Mouse (Mus musculus) hindbrain, postnatal 0 days (tissue): ENCODE measurements around the gene Tmem184b. TPM values are rescaled to one million over a fixed set of nuclear protein-coding genes. Genes with fewer than 3 reads are reported as not detected.
A peak's percentile ranks its signal among the peaks of the same experiment; 100 is the strongest.

Experiments used
- ATAC-seq: fragments of 200-750 bp; cut with Nextera tagmentation; 2 replicates; pipeline ENCODE4 v1.8.0; 2017; ENCODE audit warnings: mild to moderate bottlenecking, moderate TSS enrichment, moderate library complexity
- DNase-seq: peaks from one replicate; pipeline ENCODE4 v3.0.0-alpha.2; 2015; ENCODE audit warnings: low spot score
- H3K27ac ChIP-seq: fragments of 300-500 bp; sonication (generic); 2 replicates; pipeline ENCODE4 v1.5.1; 2014; ENCODE audit warnings: mild to moderate bottlenecking
- H3K27me3 ChIP-seq: fragments of 300-500 bp; sonication (generic); 2 replicates; pipeline ENCODE4 v1.6.1; 2014; ENCODE audit warnings: low read length, mixed read lengths; ENCODE audit not compliant: insufficient read depth
- H3K36me3 ChIP-seq: fragments of 300-500 bp; sonication (generic); 2 replicates; pipeline ENCODE4 v1.6.1; 2014; ENCODE audit warnings: low read length, mixed read lengths; ENCODE audit not compliant: insufficient read depth
- H3K4me1 ChIP-seq: fragments of 300-500 bp; sonication (generic); 2 replicates; pipeline ENCODE4 v1.6.1; 2014; ENCODE audit warnings: antibody characterized with exemption, low read length, mixed read lengths; ENCODE audit not compliant: insufficient read depth
- H3K4me2 ChIP-seq: fragments of 300-500 bp; sonication (generic); 2 replicates; pipeline ENCODE4 v1.6.1; 2014; ENCODE audit warnings: low read depth, mild to moderate bottlenecking, low read length, moderate library complexity, mixed read lengths
- H3K4me3 ChIP-seq: fragments of 300-500 bp; sonication (generic); 2 replicates; pipeline ENCODE4 v1.5.1; 2014; ENCODE audit warnings: low read length
- H3K9ac ChIP-seq: fragments of 300-500 bp; sonication (generic); replicated peaks from 2 replicates; pipeline ENCODE4 v1.6.1; 2014; ENCODE audit warnings: mild to moderate bottlenecking, low read length, moderate library complexity, mixed read lengths
- H3K9me3 ChIP-seq: fragments of 300-500 bp; sonication (generic); 2 replicates; pipeline ENCODE4 v1.6.1; 2016; ENCODE audit warnings: low read length, mixed read lengths
- CTCF ChIP-seq: IDR thresholded peaks from 2 replicates; pipeline ENCODE4 v1.5.1; 2016; ENCODE audit warnings: antibody characterized with exemption, control low read depth, low read depth
- WGBS: fragments of 180-500 bp; shearing (Covaris S2); extraction: QIAGEN DNeasy Blood & Tissue Kit; methylation state at CpG from one replicate; pipeline ENCODE4 v1.1.7; 2014; 5-methylcytosine and 5-hydroxymethylcytosine counted together
- polyA plus RNA-seq: library from polyadenylated mRNA; unstranded; fragments of >200 nt; fragmentation: Nextera tagmentation; extraction: Ambion mirVana; gene quantifications from 2 replicates; pipeline ENCODE4 v1.2.1, GENCODE M21; 2015
- total RNA-seq: library from RNA; depleted of rRNA; stranded (reverse); fragments of >200 nt; gene quantifications from 2 replicates; pipeline ENCODE4 v1.2.3, GENCODE M21; 2014

Tmem184b gene
- total and polyA plus RNA-seq, 2 experiments from 2014 or later, result 31.6 to 72.4 TPM

- DNase-seq (no peak), ATAC-seq (no peak)
- WGBS, result 83% methylated on average over 4 of the region's 4 CpGs
- Histone ChIP-seq H3K36me3 (no peaks in the 10 kb centered on the region), H3K27me3 (no peaks in the 10 kb centered on the region), H3K4me1 (no peaks in the 10 kb centered on the region), H3K9me3 (no peaks in the 10 kb centered on the region), H3K4me2 (no peak overlapping the region), H3K27ac (no peak overlapping the region), H3K9ac (no peak overlapping the region), H3K4me3 (no peak overlapping the region)
- no peak for TF ChIP-seq CTCF
Observed at GRCm38 (mm10) chr15:79333409-79333808, 70.0 kb downstream of the Tmem184b start.

GRCm38 (mm10) chr15:79330521-79330920 is 72.8 kb downstream of the Tmem184b start:
- H3K4me2 ChIP-seq, result no peak overlapping the region
- H3K4me3 ChIP-seq, result no peak overlapping the region
- no peak overlapping the region for H3K27ac ChIP-seq
- no peak for TF ChIP-seq CTCF
- H3K9ac ChIP-seq, result no peak overlapping the region
- H3K4me1 ChIP-seq, result peaks cover 12% of the 10 kb centered on the region
- H3K27me3 ChIP-seq, result no peaks in the 10 kb centered on the region
- DNase-seq (no peak), ATAC-seq (no peak)
- no peaks in the 10 kb centered on the region for H3K9me3 ChIP-seq
- no peaks in the 10 kb centered on the region for H3K36me3 ChIP-seq
- 79% methylated on average over 4 of the region's 4 CpGs for WGBS

GRCm38 (mm10) chr15:79329979-79330363 is 73.4 kb downstream of the Tmem184b start:
- Histone ChIP-seq H3K27me3 (no peaks in the 10 kb centered on the region), H3K27ac (no peak overlapping the region), H3K4me1 (peaks cover 13% of the 10 kb centered on the region), H3K36me3 (no peaks in the 10 kb centered on the region), H3K9ac (no peak overlapping the region), H3K9me3 (no peaks in the 10 kb centered on the region), H3K4me3 (no peak overlapping the region), H3K4me2 (no peak overlapping the region)
- 86% methylated on average over 6 of the region's 6 CpGs for WGBS
- no peak for DNase-seq
- no peak for ATAC-seq
- TF ChIP-seq CTCF, result no peak

- Histone ChIP-seq H3K4me3 (no peak overlapping the region), H3K27ac (no peak overlapping the region), H3K4me1 (peaks cover 13% of the 10 kb centered on the region), H3K9ac (no peak overlapping the region), H3K9me3 (no peaks in the 10 kb centered on the region), H3K4me2 (no peak overlapping the region), H3K36me3 (no peaks in the 10 kb centered on the region), H3K27me3 (no peaks in the 10 kb centered on the region)
- ATAC-seq, result no peak
- DNase-seq, result no peak
- 94% methylated on average over 6 of the region's 6 CpGs for WGBS
- no peak for TF ChIP-seq CTCF
Observed at GRCm38 (mm10) chr15:79329346-79329978, 73.9 kb downstream of the Tmem184b start.

- H3K9ac ChIP-seq, result no peak overlapping the region
- H3K4me1 ChIP-seq, result peaks cover 13% of the 10 kb centered on the region
- no peak for DNase-seq
- no peak for TF ChIP-seq CTCF
- H3K27me3 ChIP-seq, result no peaks in the 10 kb centered on the region
- 94% methylated on average over 4 of the region's 4 CpGs for WGBS
- H3K9me3 ChIP-seq, result no peaks in the 10 kb centered on the region
- no peak overlapping the region for H3K27ac ChIP-seq
- no peaks in the 10 kb centered on the region for H3K36me3 ChIP-seq
- peak overlapping the region; percentile 96; the same call in 1 of the 2 replicates for H3K4me2 ChIP-seq
- no peak overlapping the region for H3K4me3 ChIP-seq
- ATAC-seq, result no peak
Observed at GRCm38 (mm10) chr15:79328939-79329275, 74.5 kb downstream of the Tmem184b start.

GRCm38 (mm10) chr15:79328058-79328938 is 75.1 kb downstream of the Tmem184b start, which contains the start of gene Pla2g6:
TSS of gene Pla2g6 (minus strand) at chr15:79328390.
- H3K27ac ChIP-seq, result peak within 1 kb of the TSS; percentile 90
- peak within 1 kb of the TSS; percentile 74 for H3K9ac ChIP-seq
- 5% methylated on average over 45 of the region's 46 CpGs for WGBS
- H3K4me1 ChIP-seq, result peaks cover 17% of the 10 kb centered on the region
- peak within 1 kb of the TSS; percentile 96 for H3K4me2 ChIP-seq
- H3K36me3 ChIP-seq, result no peaks in the 10 kb centered on the region
- TF ChIP-seq CTCF, result 0 out of 2 replicates have a peak, but pooled peaks have one; percentile 13
- ATAC-seq, result peak; percentile 97
- peak; percentile 99 for DNase-seq
- no peaks in the 10 kb centered on the region for H3K9me3 ChIP-seq
- H3K4me3 ChIP-seq, result peak within 1 kb of the TSS; percentile 49
- no peaks in the 10 kb centered on the region for H3K27me3 ChIP-seq
